Mouse (Mus musculus) forebrain, embryonic 15.5 days (tissue): Measurements from ENCODE around the gene Epop. TPM values are rescaled to one million over a fixed set of nuclear protein-coding genes. Genes with fewer than 3 reads are reported as not detected.

Source experiments
- ATAC-seq: fragments of 200-750 bp; cut with Nextera tagmentation; replicated peaks from 2 replicates; pipeline ENCODE4 v1.8.0; 2017; ENCODE audit warnings: mild to moderate bottlenecking, moderate TSS enrichment, moderate library complexity
- H3K27ac ChIP-seq: fragments of 300-500 bp; sonication (generic); replicated peaks from 2 replicates; pipeline ENCODE4 v1.5.1; 2015; ENCODE audit warnings: mild to moderate bottlenecking, inconsistent platforms
- H3K27me3 ChIP-seq: fragments of 300-500 bp; sonication (generic); 2 replicates; pipeline ENCODE4 v1.6.1; 2015; ENCODE audit warnings: inconsistent platforms
- H3K36me3 ChIP-seq: fragments of 300-500 bp; sonication (generic); 2 replicates; pipeline ENCODE4 v1.6.1; 2015; ENCODE audit warnings: mild to moderate bottlenecking, inconsistent platforms
- H3K4me1 ChIP-seq: fragments of 300-500 bp; sonication (generic); 2 replicates; pipeline ENCODE4 v1.6.1; 2015; ENCODE audit warnings: inconsistent platforms
- H3K4me2 ChIP-seq: fragments of 300-500 bp; sonication (generic); replicated peaks from 2 replicates; pipeline ENCODE4 v1.6.1; 2015; ENCODE audit warnings: mild to moderate bottlenecking, inconsistent platforms
- H3K4me3 ChIP-seq: fragments of 300-500 bp; sonication (generic); 2 replicates; pipeline ENCODE4 v1.5.1; 2015; ENCODE audit warnings: mild to moderate bottlenecking, inconsistent platforms
- H3K9ac ChIP-seq: fragments of 300-500 bp; sonication (generic); replicated peaks from 2 replicates; pipeline ENCODE4 v1.6.1; 2015; ENCODE audit warnings: mild to moderate bottlenecking, inconsistent platforms
- H3K9me3 ChIP-seq: fragments of 300-500 bp; sonication (generic); 2 replicates; pipeline ENCODE4 v1.6.1; 2016; ENCODE audit warnings: inconsistent platforms
- WGBS: fragments of 180-500 bp; shearing (Covaris S2); methylation state at CpG from one replicate; pipeline ENCODE4 v1.1.7; 2015; ENCODE audit warnings: mixed read lengths; 5-methylcytosine and 5-hydroxymethylcytosine counted together
- polyA plus RNA-seq: library from polyadenylated mRNA; unstranded; fragments of >200 nt; fragmentation: Nextera tagmentation; extraction: Ambion mirVana; gene quantifications from 2 replicates; pipeline ENCODE4 v1.2.1, GENCODE M21; 2015

The Epop gene
- polyA plus RNA-seq: 4.6 and 5.8 TPM in 2 replicates

GRCm38 (mm10) chr11:97629576-97629975 is at the start of gene Epop:
Gene Epop (minus strand): TSS chr11:97629702.
- Histone ChIP-seq H3K27ac (no peak within 1 kb of the TSS), H3K4me2 (peak within 1 kb of the TSS; percentile 80), H3K27me3 (peaks cover 65% of the 10 kb centered on the region), H3K9me3 (no peaks in the 10 kb centered on the region), H3K4me1 (peaks cover 34% of the 10 kb centered on the region), H3K4me3 (peak within 1 kb of the TSS; percentile 76), H3K9ac (peak within 1 kb of the TSS; percentile 78), H3K36me3 (no peaks in the 10 kb centered on the region)
- peak; percentile 95 for ATAC-seq
- 0% methylated on average over 46 of the region's 47 CpGs for WGBS

- Histone ChIP-seq H3K36me3 (peaks cover 54% of the 10 kb centered on the region), H3K27me3 (no peaks in the 10 kb centered on the region), H3K4me2 (no peak overlapping the region), H3K27ac (no peak overlapping the region), H3K4me3 (no peak overlapping the region), H3K9me3 (no peaks in the 10 kb centered on the region), H3K9ac (no peak overlapping the region), H3K4me1 (peaks cover 26% of the 10 kb centered on the region)
- 55% methylated on average over 13 of the region's 15 CpGs for WGBS
- ATAC-seq: peak; percentile 45
Observed at GRCm38 (mm10) chr11:97678301-97678700, 48.8 kb upstream of the Epop start.

- Histone ChIP-seq H3K27ac (peak overlapping the region; percentile 48; the same call in 1 of the 2 replicates), H3K9ac (no peak overlapping the region), H3K36me3 (peaks cover 55% of the 10 kb centered on the region), H3K4me2 (no peak overlapping the region), H3K27me3 (no peaks in the 10 kb centered on the region), H3K4me1 (peaks cover 26% of the 10 kb centered on the region), H3K9me3 (no peaks in the 10 kb centered on the region), H3K4me3 (no peak overlapping the region)
- no peak for ATAC-seq
- WGBS: 30% methylated on average over 8 of the region's 8 CpGs
Observed at GRCm38 (mm10) chr11:97677842-97678241, 48.3 kb upstream of the Epop start.

DNA sequence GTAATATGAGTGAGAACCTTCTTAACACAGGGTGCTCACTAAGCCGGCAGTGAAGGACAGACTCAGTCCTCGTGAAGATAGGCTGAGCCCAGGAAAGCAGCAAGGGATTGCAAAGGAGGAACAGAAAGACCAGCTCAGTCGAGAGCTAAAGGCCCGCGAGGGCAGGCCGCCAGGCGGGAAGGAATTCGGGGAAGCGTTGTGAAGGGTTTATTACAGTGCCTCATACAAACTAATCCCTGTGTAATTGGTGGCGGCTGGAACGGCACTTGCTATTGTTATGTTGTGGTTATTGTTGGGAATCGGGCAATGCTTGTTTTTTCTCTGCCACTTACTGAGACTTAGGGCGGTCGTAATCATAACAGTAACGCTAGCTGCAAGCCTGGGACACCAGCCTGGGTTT is 47.9 kb upstream of the Epop start:
- H3K9ac ChIP-seq: no peak overlapping the region; the same call in 1 of the 2 replicates
- ATAC-seq: no peak
- H3K4me1 ChIP-seq: peaks cover 26% of the 10 kb centered on the region
- H3K4me3 ChIP-seq: no peak overlapping the region
- peaks cover 60% of the 10 kb centered on the region for H3K36me3 ChIP-seq
- H3K27ac ChIP-seq: peak overlapping the region; percentile 48
- H3K4me2 ChIP-seq: no peak overlapping the region
- H3K27me3 ChIP-seq: no peaks in the 10 kb centered on the region
- WGBS: 14% methylated on average over 15 of the region's 15 CpGs
- no peaks in the 10 kb centered on the region for H3K9me3 ChIP-seq

DNA sequence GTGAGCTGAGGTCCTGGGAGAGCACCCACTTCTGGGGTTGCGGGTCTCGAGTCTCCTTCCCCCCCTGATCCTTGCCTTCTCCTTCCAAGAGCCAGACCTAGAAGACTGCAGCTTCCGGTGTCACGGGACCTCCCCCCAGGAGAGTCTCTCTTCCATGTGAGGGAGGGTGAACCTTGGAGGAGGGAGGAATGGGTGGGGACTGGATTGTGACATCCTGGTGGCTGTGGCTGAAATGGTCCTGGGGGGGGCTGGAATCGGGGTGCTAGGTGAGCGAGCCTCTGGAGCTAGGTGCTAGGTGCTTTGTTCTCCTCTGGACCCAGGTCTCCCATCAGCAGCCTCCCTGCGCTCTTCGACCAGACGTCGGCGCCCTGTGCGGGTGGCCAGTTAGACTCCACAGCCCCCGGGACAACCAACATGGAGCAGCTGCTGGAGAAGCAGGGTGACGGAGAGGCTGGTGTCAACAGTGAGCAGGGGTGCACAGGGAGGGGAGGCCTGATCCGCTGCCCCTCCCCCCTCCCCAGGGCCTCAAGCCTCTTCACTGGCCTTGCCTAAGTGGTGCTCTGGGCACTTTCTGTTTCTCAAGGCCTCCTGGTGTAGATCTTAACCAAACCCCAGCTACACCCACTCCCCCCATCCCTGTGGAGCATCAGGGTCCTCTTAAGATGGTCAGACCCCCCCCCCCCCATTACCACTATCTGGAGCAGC is 46.7 kb upstream of the Epop start:
- no peak overlapping the region for H3K27ac ChIP-seq
- ATAC-seq: no peak
- no peaks in the 10 kb centered on the region for H3K9me3 ChIP-seq
- no peak overlapping the region for H3K4me3 ChIP-seq
- WGBS: 77% methylated on average over 15 of the region's 15 CpGs
- H3K9ac ChIP-seq: no peak overlapping the region
- no peak overlapping the region for H3K4me2 ChIP-seq
- peaks cover 26% of the 10 kb centered on the region for H3K4me1 ChIP-seq
- H3K36me3 ChIP-seq: peaks cover 65% of the 10 kb centered on the region
- H3K27me3 ChIP-seq: no peaks in the 10 kb centered on the region

DNA sequence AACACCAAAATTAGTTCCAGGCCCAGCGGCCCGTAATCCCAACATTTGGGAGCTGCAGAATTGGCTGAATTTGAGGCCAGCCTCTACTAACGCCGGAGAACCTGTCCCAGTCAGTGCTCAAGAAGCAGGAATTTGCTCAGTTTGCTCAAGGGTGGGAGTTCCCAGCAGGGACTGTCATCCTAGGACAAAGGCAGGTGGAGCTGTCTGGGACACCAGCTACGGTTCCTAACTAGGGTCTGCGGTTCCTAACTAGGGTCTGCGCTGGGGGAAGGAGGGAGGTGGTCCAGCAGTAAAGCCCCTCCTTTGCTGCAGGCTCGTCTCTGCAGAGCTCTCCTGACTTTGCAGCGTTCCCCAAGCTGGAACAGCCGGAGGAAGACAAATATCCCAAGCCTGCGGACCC is 43.6 kb upstream of the Epop start:
- Histone ChIP-seq H3K27me3 (no peaks in the 10 kb centered on the region), H3K4me2 (no peak overlapping the region), H3K27ac (no peak overlapping the region), H3K9me3 (no peaks in the 10 kb centered on the region), H3K4me1 (peaks cover 39% of the 10 kb centered on the region), H3K9ac (no peak overlapping the region), H3K36me3 (peaks cover 54% of the 10 kb centered on the region), H3K4me3 (no peak overlapping the region)
- 76% methylated on average over 11 of the region's 11 CpGs for WGBS
- no peak for ATAC-seq

- ATAC-seq: no peak
- Histone ChIP-seq H3K4me3 (no peak overlapping the region), H3K9ac (no peak overlapping the region), H3K36me3 (peaks cover 59% of the 10 kb centered on the region), H3K9me3 (no peaks in the 10 kb centered on the region), H3K27ac (0 out of 2 replicates have a peak overlapping the region, but pooled peaks have one; percentile 31), H3K27me3 (no peaks in the 10 kb centered on the region), H3K4me2 (no peak overlapping the region), H3K4me1 (peaks cover 24% of the 10 kb centered on the region)
- WGBS: 47% methylated on average over 2 of the region's 2 CpGs
Observed at GRCm38 (mm10) chr11:97671177-97671527, 41.6 kb upstream of the Epop start.

GRCm38 (mm10) chr11:97670234-97671176 is 41.0 kb upstream of the Epop start:
- no peak overlapping the region for H3K9ac ChIP-seq
- peaks cover 62% of the 10 kb centered on the region for H3K36me3 ChIP-seq
- 63% methylated on average over 13 of the region's 13 CpGs for WGBS
- H3K4me2 ChIP-seq: no peak overlapping the region
- H3K4me3 ChIP-seq: no peak overlapping the region
- peaks cover 25% of the 10 kb centered on the region for H3K4me1 ChIP-seq
- H3K27me3 ChIP-seq: no peaks in the 10 kb centered on the region
- no peak overlapping the region for H3K27ac ChIP-seq
- ATAC-seq: no peak
- H3K9me3 ChIP-seq: no peaks in the 10 kb centered on the region

GRCm38 (mm10) chr11:97669829-97670228 is 40.3 kb upstream of the Epop start:
- H3K27ac ChIP-seq: peak overlapping the region; percentile 60
- no peak overlapping the region for H3K4me3 ChIP-seq

GRCm38 (mm10) chr11:97669268-97669667 is 39.8 kb upstream of the Epop start:
- peak overlapping the region; percentile 60 for H3K27ac ChIP-seq
- peaks cover 54% of the 10 kb centered on the region for H3K36me3 ChIP-seq
- H3K4me2 ChIP-seq: no peak overlapping the region; the same call in 1 of the 2 replicates
- H3K9ac ChIP-seq: no peak overlapping the region
- no peak overlapping the region for H3K4me3 ChIP-seq
- 41% methylated on average over 15 of the region's 15 CpGs for WGBS
- H3K4me1 ChIP-seq: peaks cover 38% of the 10 kb centered on the region
- H3K27me3 ChIP-seq: no peaks in the 10 kb centered on the region
- no peak for ATAC-seq
- H3K9me3 ChIP-seq: no peaks in the 10 kb centered on the region

More at GRCm38 (mm10) chr11:97669829-97670228, 40.3 kb upstream of the Epop start:
- no peak overlapping the region for H3K9ac ChIP-seq
- H3K4me1 ChIP-seq: peaks cover 32% of the 10 kb centered on the region
- H3K9me3 ChIP-seq: no peaks in the 10 kb centered on the region
- peaks cover 59% of the 10 kb centered on the region for H3K36me3 ChIP-seq
- no peak for ATAC-seq
- 20% methylated on average over 6 of the region's 6 CpGs for WGBS
- H3K27me3 ChIP-seq: no peaks in the 10 kb centered on the region
- no peak overlapping the region for H3K4me2 ChIP-seq

DNA sequence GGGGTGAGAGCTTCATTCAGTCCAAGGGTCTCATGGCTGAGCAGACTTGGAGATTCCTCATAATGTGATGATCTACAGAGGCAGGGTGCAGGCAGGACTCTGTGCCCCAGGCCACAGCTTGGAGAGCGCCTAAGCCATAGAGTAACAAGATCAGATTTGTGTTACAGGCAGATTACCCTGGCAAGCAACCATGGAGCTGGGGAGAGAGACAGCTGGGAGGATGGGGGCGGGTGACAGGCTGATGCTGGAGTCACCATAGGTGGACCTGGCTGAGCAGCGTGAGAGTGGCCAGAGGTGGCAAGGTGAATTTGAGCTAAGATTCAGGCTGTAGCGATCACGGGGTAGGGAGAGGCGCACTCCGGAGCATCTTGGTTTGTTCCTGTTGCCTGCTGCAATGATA is 38.7 kb upstream of the Epop start:
- Histone ChIP-seq H3K36me3 (peaks cover 46% of the 10 kb centered on the region), H3K27ac (no peak overlapping the region), H3K4me2 (no peak overlapping the region), H3K4me1 (peaks cover 39% of the 10 kb centered on the region), H3K9me3 (no peaks in the 10 kb centered on the region), H3K4me3 (no peak overlapping the region), H3K27me3 (no peaks in the 10 kb centered on the region), H3K9ac (no peak overlapping the region)
- 89% methylated on average over 7 of the region's 7 CpGs for WGBS
- ATAC-seq: no peak

DNA sequence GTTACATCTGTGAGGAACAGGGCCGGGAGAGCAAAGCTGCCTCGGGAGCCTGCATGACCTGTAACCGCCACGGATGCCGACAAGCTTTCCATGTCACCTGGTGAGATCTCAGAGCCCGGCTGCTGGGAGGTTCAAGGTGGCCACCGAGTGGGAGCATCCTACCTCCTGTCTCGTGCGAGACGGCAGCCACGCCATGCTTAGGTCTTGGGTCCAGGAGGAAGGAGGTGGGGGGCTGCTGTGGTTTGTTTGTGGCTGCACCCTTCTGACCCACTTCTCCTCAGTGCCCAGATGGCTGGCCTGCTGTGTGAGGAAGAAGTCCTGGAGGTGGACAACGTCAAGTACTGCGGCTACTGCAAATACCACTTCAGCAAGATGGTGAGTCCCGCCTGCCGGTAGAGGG is 37.3 kb upstream of the Epop start:
- peaks cover 33% of the 10 kb centered on the region; the same call in 1 of the 2 replicates for H3K36me3 ChIP-seq
- no peaks in the 10 kb centered on the region for H3K9me3 ChIP-seq
- H3K4me2 ChIP-seq: no peak overlapping the region
- no peak overlapping the region for H3K27ac ChIP-seq
- WGBS: 93% methylated on average over 15 of the region's 15 CpGs
- H3K9ac ChIP-seq: no peak overlapping the region
- no peak overlapping the region for H3K4me3 ChIP-seq
- peaks cover 8% of the 10 kb centered on the region for H3K27me3 ChIP-seq
- peaks cover 50% of the 10 kb centered on the region for H3K4me1 ChIP-seq
- no peak for ATAC-seq
